Mouse (Mus musculus): Measurements from ENCODE around the gene Pga5.

DNA sequence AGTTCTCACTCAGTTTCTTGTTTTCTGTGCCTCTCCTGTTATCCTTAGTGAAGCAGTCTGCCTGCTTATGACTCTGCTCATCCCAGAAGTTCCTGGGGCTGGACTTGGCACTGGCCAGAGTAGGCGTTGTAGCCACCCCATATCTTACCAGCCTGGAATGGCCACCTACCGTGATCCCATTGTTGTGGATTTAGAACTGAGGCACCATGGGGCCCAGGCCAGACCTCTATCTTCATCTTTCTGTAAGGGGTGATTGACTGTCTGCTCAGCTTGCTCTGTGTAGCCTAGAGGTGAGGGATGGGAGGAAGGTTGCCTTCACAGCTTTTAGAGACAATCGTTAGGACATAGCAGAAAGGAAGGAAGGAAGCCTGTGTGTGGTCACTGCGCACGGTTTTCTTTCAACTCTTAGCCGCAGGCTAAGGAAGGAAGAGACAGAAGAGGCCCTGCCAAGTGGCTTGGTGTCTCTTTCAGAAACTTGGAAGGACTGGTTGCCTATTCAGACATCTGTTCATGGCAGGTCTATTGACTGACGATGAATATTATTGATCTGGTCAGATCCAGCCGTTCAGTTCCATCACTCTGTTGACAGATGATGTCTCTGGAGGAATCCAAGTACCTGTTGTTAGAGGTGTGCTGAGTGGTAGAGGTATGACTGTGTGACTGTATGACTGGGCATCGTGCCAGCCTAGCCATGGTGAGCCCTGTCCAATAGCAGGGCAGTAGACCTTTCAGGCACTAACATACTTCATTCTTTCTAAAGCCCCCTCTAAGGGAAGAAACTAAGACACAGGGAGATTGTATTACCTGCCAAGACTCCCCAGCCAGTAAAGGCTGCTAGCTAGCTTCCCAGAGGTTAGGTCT lies 20.5 kb upstream of the Pga5 start:
- TF ChIP-seq CTCF (IDR thresholded peaks at IDR 0.05; ENCODE audit: control insufficient read depth, insufficient read depth, insufficient replicate concordance, low read depth, low read length) (no peak), POLR2A (IDR thresholded peaks at IDR 0.05; ENCODE audit: control insufficient read depth, low read depth, low read length) (no peak)

Data from testis, adult 2 months (tissue).